Mouse (Mus musculus): ENCODE results near the gene Gdpd4. TPM values are rescaled to one million over a fixed set of nuclear protein-coding genes. Genes with fewer than 3 reads are reported as not detected.

Gene Gdpd4
- polyA plus RNA-seq, 1 experiment from 2014 or later, result not detected

GRCm38 (mm10) chr7:98095852-98096251 is 176.1 kb downstream of the Gdpd4 start:
- Histone ChIP-seq H3K9me3 (ENCODE audit: low read length) (no peaks in the 10 kb centered on the region), H3K27ac (ENCODE audit: low read length) (no peak overlapping the region), H3K36me3 (ENCODE audit: insufficient read depth, low read length) (no peaks in the 10 kb centered on the region), H3K4me2 (replicated peaks; ENCODE audit: low read depth, low read length) (no peak overlapping the region), H3K4me1 (ENCODE audit: insufficient read depth, low read depth, low read length) (no peaks in the 10 kb centered on the region), H3K9ac (replicated peaks; ENCODE audit: low read depth) (no peak overlapping the region), H3K27me3 (replicated peaks; ENCODE audit: insufficient read depth, low read length) (no peaks in the 10 kb centered on the region), H3K4me3 (ENCODE audit: low read depth, low read length) (no peak overlapping the region)
- ATAC-seq (no peak), DNase-seq (ENCODE audit: low spot score) (no peak)
- WGBS, result 90% methylated on average over 4 of the region's 4 CpGs
- TF ChIP-seq EP300 (IDR thresholded peaks at IDR 0.05) (no peak), CTCF (IDR thresholded peaks at IDR 0.05) (no peak)

GRCm38 (mm10) chr7:98097557-98097956 is 177.8 kb downstream of the Gdpd4 start:
- TF ChIP-seq EP300 (IDR thresholded peaks at IDR 0.05), result no peak
- no peak for TF ChIP-seq CTCF (IDR thresholded peaks at IDR 0.05)
- Histone ChIP-seq H3K4me1 (ENCODE audit: insufficient read depth, low read depth, low read length) (no peaks in the 10 kb centered on the region), H3K9ac (replicated peaks; ENCODE audit: low read depth) (no peak overlapping the region), H3K27me3 (replicated peaks; ENCODE audit: insufficient read depth, low read length) (no peaks in the 10 kb centered on the region), H3K4me3 (ENCODE audit: low read depth, low read length) (no peak overlapping the region), H3K36me3 (ENCODE audit: insufficient read depth, low read length) (no peaks in the 10 kb centered on the region), H3K4me2 (replicated peaks; ENCODE audit: low read depth, low read length) (no peak overlapping the region), H3K27ac (ENCODE audit: low read length) (no peak overlapping the region), H3K9me3 (ENCODE audit: low read length) (no peaks in the 10 kb centered on the region)
- DNase-seq (ENCODE audit: low spot score) (no peak), ATAC-seq (no peak)
- 96% methylated on average over 8 of the region's 8 CpGs for WGBS

Other genes starting within 250 kb of the Gdpd4 start
- gene Clns1a, start 223.3 kb upstream of the Gdpd4 start, polyA plus RNA-seq (2015; fragmentation: Nextera tagmentation; extraction: Ambion mirVana), result 72.0 and 73.3 TPM in 2 replicates
- gene Aqp11, start 181.7 kb upstream of the Gdpd4 start, polyA plus RNA-seq (2015; fragmentation: Nextera tagmentation; extraction: Ambion mirVana), result 4.2 TPM in 2 replicates
- 6.7 and 6.9 TPM in 2 replicates for gene Pak1, start 131.4 kb upstream of the Gdpd4 start, polyA plus RNA-seq (2015; fragmentation: Nextera tagmentation; extraction: Ambion mirVana)
- gene Myo7a, start 199.6 kb downstream of the Gdpd4 start, polyA plus RNA-seq (2015; fragmentation: Nextera tagmentation; extraction: Ambion mirVana), result 7.1 and 8.4 TPM in 2 replicates
- 0.12 and 0.14 TPM in 2 replicates for gene Omp, start 225.5 kb downstream of the Gdpd4 start, polyA plus RNA-seq (2015; fragmentation: Nextera tagmentation; extraction: Ambion mirVana)